Mouse (Mus musculus) bone marrow, adult 2 months (tissue): ENCODE measurements around the gene Racgap1.

ENCODE experiments used
- CTCF ChIP-seq: fragments of 200-500 bp; IDR thresholded peaks from 2 replicates; pipeline ENCODE4 v1.5.1; 2011; ENCODE audit warnings: low read length, control low read depth; ENCODE audit not compliant: control insufficient read depth, insufficient read depth
- POLR2A ChIP-seq: fragments of 200-500 bp; IDR thresholded peaks from 2 replicates; pipeline ENCODE4 v1.6.1; 2011; ENCODE audit warnings: low read depth, mild to moderate bottlenecking, control low read depth, low read length, borderline replicate concordance; ENCODE audit not compliant: control insufficient read depth

DNA sequence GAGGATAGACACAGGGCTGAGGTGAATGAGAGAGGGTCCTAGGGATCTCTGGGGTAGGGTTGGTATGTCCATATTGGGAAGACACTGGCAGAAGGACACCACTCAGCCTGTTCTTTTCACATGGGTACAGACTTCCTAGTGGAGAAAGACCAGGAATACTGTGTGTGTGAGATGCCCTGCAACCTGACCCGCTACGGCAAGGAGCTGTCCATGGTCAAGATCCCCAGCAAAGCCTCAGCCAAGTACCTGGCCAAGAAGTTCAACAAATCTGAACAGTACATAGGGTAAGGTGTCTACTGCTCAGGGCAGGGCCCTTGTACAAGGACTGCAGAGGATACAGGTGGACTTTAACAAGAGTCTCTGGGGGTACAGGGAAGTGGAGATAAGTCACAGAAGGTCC, 45.9 kb upstream of the Racgap1 start:
- no peak for TF ChIP-seq POLR2A
- no peak for TF ChIP-seq CTCF
